Mouse (Mus musculus) neural tube, embryonic 10.5 days (tissue): Measurements from ENCODE around the gene Adam19.

Experiments used
- DNase-seq: peaks from one replicate; pipeline ENCODE4 v3.0.0-alpha.2; 2017; ENCODE audit warnings: low spot score; ENCODE audit errors: extremely low spot score

The Adam19 gene

DNA sequence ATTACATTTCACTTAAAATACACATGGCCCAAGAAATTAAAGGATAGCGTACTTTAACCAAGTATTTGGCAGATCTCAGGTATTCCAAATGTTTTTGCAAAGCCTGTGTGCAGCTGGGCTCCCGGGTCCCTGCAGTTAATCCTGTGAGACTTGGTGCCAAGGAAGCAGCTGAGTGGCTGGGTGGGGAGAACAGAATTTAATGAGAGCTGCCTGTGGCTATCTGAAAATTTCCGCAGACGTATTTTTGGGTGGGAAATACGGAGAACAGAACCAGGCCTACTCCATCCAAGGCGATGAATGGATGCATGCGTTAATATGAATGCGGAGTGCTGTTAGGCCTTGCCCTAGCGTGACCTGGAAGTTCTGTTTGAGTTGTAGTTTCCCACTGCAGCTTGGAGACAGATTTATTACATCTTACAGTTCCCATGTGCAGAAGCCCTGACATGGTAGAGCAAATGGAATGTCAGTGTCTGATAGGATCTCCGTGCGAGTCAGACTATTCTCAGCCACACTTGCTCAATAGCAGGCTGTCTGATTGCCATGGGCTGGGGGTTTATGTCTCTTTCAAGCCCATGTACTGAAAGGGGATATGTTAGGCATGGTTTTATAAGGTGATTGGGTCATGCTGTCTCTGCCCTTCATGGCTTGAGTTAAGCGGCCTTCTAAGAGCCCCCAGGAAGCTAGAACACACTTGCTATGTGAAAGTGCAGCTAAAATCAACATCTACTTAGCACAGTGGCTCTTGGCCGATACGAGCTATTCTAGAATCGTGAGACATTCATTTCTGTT lies 17.5 kb downstream of the Adam19 start:
- DNase-seq = no peak

DNA sequence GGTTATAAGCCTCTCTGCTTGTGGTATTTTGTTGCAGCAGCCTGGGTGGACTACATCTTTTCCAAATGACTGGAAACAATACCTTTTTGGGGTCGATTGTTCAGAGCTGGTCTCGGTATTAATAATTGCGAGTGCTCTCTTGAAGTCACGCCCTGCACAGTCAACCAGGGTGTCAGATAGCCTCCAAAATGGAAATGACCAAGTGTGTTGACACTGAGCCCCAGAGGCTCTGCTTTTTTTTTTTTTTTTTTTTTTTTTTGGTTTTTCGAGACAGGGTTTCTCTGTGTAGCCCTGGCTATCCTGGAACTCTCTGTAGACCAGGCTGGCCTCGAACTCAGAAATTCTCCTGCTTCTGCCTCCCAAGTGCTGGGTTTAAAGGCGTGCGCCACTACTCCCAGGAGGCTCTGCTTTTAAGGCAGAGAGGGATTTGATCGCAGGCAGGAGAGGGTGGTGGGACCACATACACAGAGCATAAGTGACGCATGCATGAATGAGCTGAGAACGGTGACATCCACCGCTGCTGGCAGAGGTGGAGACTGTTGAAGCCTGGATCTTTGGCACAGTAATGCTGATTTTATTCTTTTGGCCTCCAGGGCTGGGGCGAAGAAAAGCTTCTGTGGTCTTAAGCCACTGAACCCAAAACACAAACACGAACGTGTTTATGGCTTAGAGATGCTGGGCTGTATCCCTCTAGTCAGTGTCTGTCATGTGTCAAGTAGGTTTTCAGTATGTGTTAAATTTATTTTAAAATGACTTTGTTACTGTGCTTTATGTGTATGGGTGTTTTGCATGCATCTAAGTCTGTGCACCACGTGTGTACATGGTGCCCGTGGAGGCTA lies 18.3 kb downstream of the Adam19 start:
- no peak for DNase-seq

DNA sequence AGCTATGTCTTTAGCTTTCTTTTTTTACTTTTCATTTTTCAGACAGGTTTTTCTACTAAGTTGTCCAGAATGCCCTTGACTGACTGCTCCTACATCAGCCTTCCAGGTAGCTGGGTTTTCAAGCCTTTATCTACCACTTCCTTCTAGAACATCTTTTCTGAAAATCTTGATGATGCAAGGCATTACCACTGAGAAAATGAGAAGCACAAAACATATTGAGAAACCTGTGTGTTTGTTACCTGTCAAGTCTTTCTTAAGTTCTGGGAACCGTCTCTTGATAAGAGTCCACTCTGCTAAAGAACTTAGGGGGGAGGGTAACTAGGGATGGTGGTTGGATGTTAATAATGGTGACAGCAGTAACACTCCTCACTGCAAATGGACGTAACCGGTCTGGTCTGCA lies 19.7 kb downstream of the Adam19 start:
- no peak for DNase-seq

DNA sequence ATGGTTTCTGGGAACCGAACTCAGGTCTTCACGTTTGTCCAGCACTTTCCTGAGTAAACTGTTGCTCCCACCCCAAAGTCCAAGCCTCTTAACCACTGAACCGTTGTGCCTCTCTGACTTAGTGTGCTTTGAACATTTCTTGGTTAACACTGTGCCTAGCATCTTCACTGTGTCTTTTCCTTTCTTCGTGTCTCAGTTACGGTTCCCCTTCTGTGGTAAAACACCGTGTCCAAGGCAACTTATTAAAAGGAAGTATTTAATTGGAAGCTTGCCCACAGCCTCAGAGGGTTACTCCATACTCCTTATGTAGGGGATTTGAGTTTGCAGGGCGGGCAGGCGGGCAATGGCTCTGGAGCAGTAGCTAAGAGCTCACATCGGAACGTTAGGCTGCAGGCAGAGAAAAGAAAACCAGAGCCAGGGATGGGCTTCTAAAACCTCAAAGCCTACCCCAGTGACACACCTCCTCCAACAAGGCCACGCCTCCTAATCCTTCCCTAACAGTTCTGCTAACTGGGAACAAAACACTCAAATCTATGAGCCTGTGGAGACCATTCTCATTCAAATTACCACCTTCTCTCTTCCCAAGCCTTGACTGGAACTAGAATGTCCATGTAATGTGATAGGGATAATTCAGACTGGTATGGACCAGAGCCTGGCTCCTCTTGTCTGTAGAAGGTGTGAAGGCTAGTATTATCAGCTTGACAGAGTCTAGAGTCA lies 20.8 kb downstream of the Adam19 start:
- no peak for DNase-seq

DNA sequence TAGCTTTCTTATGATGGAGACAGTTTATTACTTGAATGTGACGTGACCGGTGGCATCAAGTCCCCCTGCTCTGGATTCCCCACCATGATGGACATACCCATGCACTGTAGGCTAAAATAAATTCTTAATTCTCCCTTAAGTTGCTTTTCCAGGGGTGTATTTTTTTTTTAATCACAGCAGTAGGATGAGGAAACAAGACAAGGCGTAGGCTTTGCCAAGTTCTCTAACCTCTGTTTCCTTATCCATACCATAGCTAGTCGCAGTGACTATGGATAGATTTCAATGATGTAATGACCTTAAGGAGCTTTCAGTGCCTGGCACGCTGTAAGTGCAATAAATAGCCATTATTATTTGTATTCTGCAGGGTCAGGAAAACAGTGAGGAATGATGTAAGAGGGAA lies 21.5 kb downstream of the Adam19 start:
- no peak for DNase-seq

DNA sequence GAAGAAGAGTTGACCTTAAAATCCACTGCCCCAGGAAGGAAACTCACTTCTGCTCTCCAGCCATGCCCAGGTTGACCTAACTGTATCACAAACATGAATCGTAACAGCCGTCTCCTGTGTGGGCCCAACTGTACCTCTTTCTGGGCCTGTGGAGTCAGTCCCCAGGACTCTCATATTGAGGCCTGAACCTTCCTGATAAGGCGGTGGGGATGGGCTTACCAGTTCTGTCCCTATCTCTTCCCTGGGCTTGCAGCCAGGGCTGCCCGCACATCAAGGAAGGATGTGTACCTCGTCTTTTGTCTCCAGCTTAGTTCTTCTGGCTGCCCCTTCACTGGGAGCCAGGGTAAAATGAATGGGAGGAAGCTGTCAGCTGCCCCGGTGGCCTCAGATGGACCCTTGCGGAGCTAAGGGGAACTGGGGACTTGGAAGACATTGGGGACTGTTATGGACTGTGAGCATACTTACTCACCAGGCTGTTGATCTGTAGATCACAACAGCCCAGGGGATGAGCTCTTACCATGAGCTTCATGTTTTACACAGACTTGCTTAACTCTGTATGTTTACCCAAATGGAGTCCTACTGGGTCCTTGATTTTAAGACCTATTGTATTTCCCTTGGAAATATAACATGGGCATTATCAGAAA lies 22.1 kb downstream of the Adam19 start:
- DNase-seq = no peak

DNA sequence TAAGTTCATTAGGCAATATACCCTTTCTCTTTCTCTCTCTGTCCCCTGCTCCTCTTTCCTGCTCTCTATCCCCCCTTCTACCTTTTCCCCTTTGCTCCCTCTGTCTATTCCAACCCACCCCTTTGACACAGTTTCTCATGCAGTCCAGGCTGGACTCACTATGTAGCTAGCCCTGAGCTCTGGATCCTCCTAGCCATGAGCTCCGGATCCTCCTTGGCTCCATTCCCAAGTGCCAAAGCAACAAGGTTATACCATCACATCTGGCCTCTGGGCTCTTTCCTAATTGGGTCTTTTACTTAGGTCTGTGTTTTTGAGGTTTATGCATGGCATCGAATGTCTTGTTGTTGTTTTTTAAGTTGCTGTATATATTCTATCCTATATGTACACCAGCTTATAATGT lies 25.3 kb downstream of the Adam19 start:
- no peak for DNase-seq

DNA sequence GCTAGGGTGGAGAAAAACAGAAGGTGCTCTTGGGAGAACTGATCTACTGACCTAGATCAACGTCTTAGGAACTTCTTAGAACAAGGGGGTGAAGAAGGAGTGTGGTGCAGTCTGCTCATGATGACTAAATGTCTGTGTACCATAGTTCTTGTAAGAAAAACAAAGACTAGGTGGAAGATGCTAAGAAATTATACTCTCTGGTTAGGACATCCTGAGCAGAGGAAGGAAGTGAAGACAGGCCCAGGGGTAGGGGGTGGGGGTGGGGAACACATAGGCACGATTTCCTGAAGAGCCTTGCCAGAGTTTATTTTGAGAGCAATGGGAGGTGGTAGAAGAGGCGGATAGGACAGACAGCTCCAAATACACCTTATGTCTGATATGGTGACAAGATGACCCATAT lies 27.6 kb downstream of the Adam19 start:
- no peak for DNase-seq

DNA sequence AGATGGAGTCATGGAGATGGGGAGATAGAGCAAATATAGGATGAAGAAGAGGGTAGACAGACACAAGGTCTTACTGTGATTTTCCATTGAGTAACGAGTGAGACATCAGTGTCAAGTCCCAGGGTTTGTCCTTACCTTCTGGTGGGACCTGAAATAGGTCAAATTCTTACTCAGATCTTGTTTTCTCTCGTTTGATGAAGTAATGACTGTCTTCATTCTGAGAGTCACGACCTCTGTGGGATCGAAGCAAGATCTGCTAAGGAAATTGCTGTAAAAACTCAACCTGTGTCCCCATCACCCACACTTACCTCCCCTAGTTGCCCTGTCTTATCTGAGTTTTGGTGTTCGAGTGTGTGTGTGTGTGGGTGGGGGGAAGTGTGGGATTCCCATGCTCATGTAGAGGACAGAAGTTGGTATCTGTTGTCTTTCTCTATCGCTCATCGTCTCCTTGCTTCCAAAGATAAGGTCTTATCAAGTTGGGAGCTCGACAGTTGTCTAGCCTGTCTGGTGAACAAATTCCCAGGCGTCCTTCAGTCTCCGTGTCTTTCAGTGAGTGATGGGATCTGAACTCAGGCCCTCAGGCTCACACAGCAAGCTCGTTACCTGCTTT lies 28.1 kb downstream of the Adam19 start:
- DNase-seq = no peak

DNA sequence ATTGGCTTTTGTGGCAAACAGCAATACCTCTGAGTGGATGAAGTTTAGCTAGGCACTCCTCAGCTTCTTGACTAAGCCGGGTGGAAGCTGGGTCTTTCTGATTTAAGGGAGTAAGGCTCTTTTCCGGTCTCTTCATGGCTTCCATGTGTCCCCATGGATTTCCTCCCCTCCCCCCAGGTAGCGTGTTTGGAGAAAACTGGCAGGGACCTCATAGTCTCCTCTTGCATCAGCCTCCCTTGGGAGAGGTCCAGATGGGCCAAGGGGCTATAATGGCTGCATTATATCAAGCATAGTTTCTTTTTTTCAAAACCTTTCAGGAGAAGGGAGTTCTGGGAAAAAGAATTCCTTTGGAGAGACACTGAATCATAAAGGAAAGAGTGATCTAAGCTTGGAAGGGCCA lies 28.8 kb downstream of the Adam19 start:
- no peak for DNase-seq

DNA sequence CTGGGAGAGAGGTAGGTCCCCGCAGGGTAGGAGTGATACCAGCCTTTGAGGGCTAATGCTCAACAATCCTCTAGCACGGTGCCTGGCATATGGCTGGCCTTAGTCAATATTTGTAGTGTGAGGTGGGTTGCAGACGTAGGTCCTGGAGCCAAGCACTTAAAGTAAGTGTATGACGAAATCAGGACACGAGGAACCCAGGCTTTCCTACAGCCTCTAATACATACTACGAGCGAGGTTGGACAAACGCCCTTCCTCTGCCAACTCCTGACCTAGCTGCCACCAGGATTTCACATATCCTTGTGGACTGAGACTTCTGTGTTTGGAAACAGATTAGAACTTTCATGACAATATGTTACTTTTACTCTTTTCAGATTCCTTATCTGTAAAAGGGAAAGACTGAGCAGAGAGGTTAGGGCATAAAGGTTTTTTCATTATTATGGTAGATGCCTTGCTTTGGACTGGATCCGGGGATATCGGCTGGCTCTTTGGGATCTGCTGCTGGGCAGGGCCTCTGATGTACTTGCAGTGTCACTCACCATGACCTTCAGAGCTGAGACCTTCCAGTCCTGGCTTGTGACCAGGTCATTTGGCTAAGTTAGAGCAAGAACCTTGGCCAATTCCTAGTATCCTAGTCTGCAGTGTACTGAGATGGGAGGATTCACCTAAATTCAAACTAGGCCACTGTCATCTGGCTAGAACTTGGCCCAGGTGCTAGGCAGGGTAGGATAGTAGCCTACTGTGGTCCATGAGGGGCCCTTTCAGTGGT lies 29.8 kb downstream of the Adam19 start:
- no peak for DNase-seq

DNA sequence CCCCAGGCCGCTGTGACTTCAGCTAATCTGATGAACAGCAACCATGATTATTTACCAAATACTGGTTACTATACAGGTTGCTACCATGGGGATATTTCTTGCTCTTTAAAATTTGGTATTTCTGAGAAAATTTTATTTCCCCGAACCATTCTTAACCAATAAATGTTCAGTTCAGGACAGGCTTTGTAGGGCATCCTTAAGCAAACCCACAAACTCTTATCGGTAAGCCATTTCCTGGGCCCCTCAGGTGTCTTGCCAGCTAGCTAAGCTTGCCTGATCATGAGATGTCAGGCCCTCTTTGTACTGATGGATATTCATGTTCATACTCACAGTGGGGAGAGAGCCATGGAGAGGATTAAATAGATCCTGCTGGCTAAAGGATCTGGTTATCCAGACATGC lies 30.7 kb downstream of the Adam19 start:
- no peak for DNase-seq

DNA sequence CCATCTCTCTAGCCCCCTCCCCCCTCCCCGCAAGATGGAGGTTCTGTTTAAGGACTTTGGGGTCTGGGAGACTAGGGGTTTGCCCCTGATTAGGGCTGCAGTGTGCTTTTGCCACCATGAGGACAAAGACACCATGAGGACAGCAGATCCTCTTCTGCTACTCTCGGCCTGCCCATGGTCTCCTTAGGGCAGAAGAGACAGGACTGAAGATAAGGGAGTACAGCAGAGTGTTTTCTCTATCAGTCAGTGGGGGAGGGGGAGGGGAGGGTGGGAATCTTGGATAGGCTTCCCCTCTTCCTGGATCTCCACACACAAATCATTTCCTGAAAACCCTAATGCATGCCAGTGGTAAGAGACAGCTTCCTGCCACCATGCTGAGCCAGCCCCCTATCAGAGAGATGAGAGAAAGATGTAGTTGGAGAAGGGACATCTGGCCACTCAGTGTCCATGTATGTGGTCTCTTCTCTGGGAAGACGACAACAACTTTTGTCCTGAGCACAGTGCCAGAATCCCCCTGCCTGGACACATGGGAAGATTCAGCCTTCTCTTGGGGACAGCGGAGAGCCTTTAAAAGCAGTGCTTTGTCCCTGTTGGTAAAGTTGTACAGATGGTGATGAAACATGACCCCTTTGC lies 33.4 kb downstream of the Adam19 start:
- peak; percentile 32 for DNase-seq

DNA sequence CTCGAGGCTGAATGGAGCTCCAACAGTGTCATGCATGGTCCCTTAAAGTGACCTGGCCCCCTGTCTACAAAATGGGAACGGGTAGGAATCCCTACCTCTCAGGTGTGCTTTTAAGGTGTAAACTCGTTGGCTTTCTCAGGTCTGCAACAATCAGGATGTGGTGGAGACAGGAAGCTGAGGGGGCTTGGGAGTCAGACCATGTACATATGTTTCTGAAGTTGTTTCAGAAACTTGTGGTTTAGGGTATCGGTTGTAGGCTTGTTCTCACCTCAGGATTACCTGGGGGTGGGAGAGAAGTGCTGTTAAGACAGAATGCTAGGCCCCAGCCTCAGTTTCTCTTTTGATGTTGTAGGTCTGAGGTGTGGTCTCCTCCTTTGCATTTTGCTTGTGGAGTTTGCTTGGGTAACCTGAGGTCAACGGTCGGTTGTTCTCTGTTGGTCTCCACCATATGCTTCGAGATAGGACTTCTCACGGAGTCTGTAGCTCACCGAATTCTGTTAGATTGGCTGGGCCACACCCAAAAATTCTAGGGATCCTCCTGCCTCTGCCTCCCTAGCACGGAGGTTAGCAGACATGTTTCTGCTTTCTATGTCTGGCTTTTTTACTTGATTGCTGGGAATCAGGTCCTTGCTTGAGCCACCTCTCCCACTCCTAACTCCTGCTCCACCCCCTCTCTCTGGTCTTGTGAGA lies 34.4 kb downstream of the Adam19 start:
- no peak for DNase-seq

DNA sequence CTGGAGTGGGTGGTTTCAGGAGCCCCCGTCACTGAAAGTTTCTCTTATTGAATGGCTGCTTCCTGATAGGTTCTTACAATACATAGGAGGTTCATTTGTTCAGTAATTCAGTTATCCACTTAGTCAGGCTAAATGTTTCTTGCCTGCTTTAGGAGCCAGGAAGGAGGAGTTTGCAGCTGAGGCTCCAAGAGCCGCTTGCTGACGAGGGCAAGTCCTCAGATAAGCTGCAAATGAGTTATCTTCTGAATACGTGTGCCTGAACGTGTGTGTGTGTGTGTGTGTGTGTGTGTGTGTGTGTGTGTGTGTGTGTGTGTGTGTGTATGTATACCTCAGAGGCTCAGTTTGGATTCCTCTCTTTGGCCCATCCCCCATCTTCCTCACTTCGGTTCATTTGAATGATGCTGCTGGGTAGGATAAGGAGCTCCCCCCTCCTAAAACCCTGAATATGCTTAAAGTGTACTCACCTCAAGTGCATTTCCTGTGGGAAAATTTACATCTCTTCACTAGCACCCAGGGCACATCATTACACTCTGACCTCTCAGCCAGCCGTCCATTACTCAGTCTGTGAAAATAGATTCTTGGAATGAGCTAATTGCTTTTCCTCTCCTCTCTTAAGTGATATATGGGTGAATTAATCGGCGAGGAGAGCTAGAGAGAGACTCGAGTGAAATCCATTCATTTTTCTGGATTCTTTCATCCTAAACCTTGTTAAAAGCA lies 35.3 kb downstream of the Adam19 start:
- DNase-seq = no peak

DNA sequence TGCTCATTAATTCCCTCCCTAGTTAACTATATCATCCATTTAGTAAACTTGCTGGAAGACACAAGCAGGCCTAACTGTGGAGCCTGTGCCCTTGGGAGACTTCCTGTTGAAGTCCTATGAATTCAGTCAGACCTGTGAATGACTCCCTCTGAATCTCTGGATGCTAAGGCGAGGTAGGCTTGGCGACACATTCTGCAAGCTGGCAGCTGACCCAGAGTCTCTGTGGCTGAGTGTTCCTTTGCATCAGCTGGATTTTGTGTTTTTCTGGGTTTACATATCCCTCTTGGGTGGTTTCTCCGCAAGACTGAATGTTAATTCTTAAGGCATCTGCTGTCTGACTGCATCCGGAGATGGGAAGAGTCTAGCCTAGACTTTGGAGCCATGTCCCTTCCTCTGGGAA lies 36.3 kb downstream of the Adam19 start:
- DNase-seq = no peak

DNA sequence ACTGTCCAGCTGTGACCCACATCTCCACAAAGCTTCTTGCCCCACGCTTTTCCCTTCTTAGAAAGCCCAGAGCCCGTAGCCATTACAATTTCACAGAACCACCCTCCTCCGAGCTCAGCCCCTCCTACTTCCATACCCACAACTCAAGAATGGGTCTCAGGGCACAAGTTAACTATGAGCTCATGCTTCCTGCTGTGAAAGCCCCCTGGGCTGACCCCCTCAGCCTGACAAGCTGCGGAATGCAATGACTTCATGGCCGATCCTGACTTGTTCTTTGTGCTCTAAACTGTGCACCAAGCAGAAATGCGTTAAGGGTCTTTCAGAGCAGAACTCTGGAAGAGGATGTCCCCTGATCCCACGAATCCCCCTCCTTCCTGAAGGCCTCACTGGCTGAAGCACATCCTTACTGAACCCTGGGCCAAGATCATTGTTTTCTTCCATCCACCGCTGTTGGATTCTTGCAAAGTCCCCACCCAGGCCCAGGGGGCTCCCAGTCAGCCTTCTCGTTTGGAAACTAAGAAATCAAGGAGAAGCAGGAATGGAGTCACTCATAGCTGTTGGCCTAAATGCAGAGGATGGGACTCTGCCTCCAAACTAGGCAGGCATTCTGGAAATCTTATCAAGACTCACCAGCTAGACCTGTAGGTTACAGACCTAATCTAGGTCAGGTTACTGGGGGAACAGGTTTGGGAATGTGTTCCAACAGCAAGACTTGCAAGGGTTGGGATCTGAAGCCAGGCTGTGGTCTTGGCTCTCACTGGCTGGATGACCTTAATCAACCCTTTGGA lies 39.9 kb downstream of the Adam19 start:
- no peak for DNase-seq

DNA sequence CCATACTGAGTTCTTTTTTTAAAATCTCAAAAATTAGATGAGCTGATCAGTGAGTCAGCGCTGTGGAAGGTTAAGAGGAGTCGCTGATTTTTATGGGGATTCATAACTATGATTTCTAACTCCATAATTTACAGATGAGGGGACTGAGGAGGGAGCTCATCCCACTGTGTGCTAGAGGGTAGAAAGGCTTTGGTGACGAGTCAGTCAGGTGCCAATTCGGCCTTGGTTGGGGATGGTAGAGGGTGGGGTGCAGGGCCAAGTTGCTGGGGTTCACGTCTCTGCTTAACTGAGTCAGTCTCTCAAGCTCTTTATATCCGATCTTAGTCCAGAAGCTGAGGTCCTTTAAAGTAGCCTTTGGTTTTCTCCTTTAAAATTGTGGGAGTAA lies 40.5 kb downstream of the Adam19 start:
- no peak for DNase-seq
